Mouse (Mus musculus) central nervous system, embryonic 14 days (tissue): ENCODE data around the gene Cyp21a1. TPM values are rescaled to one million over a fixed set of nuclear protein-coding genes. Genes with fewer than 3 reads are reported as not detected.

ENCODE experiments used
- polyA plus RNA-seq: library from polyadenylated mRNA; depleted of rRNA; stranded (reverse); fragments of >200 nt; gene quantifications from 2 replicates; pipeline ENCODE4 v1.2.3, GENCODE M21; 2012; rRNA removed

Cyp21a1 gene
- polyA plus RNA-seq, result 0.04 TPM in 1 of 2 replicates, not detected in the other

GRCm38 (mm10) chr17:34804301-34804700 is at the start of gene Cyp21a1:
Gene Cyp21a1, minus strand, starts transcription at chr17:34804561.

GRCm38 (mm10) chr17:34849722-34850516 is 45.6 kb upstream of the Cyp21a1 start, which contains the start of the genes Skiv2l and Nelfe:
Gene Skiv2l, minus strand, starts transcription at chr17:34850210.
Gene Nelfe, plus strand, starts transcription at chr17:34850391.

GRCm38 (mm10) chr17:34836856-34837221 is 32.5 kb upstream of the Cyp21a1 start, which contains the start of the genes Stk19 and Dxo:
Gene Stk19, minus strand, starts transcription at chr17:34836945.
Gene Dxo, plus strand, starts transcription at chr17:34837019.

Other genes with a start within 250 kb of the Cyp21a1 start
- gene Notch4, start 240.3 kb downstream of the Cyp21a1 start, polyA plus RNA-seq, result 11.9 and 13.3 TPM in 2 replicates
- gene Gpsm3, start 214.8 kb downstream of the Cyp21a1 start, polyA plus RNA-seq, result 3.4 and 4.3 TPM in 2 replicates
- 104 and 106 TPM in 2 replicates for gene Pbx2, start 213.3 kb downstream of the Cyp21a1 start, polyA plus RNA-seq
- 8.7 and 9.9 TPM in 2 replicates for gene Ager, start 206.7 kb downstream of the Cyp21a1 start, polyA plus RNA-seq
- 226 and 258 TPM in 2 replicates for gene Rnf5, start 200.9 kb downstream of the Cyp21a1 start, polyA plus RNA-seq
- 172 and 183 TPM in 2 replicates for gene Agpat1, start 200.3 kb downstream of the Cyp21a1 start, polyA plus RNA-seq
- 9.5 and 13.6 TPM in 2 replicates for gene Egfl8, start 188.6 kb downstream of the Cyp21a1 start, polyA plus RNA-seq
- gene Ppt2, start 176.1 kb downstream of the Cyp21a1 start, polyA plus RNA-seq, result 25.5 and 27.9 TPM in 2 replicates
- 44.9 and 49.4 TPM in 2 replicates for gene Prrt1, start 175.0 kb downstream of the Cyp21a1 start, polyA plus RNA-seq
- gene Fkbpl, start 159.8 kb downstream of the Cyp21a1 start, polyA plus RNA-seq, result 5.3 and 5.5 TPM in 2 replicates
- gene Atf6b, start 157.4 kb downstream of the Cyp21a1 start, polyA plus RNA-seq, result 107 and 109 TPM in 2 replicates
- gene Tnxb, start 134.0 kb downstream of the Cyp21a1 start, polyA plus RNA-seq, result 0.34 and 0.75 TPM in 2 replicates
- 0.23 and 0.74 TPM in 2 replicates for gene C4b, start 60.7 kb downstream of the Cyp21a1 start, polyA plus RNA-seq
- 68.6 and 70.2 TPM in 2 replicates for gene Stk19, start 32.4 kb upstream of the Cyp21a1 start, polyA plus RNA-seq
- gene Dxo, start 32.5 kb upstream of the Cyp21a1 start, polyA plus RNA-seq, result 84.5 and 86.1 TPM in 2 replicates
- 102 and 104 TPM in 2 replicates for gene Skiv2l, start 45.6 kb upstream of the Cyp21a1 start, polyA plus RNA-seq
- gene Nelfe, start 45.8 kb upstream of the Cyp21a1 start, polyA plus RNA-seq, result 74.4 and 75.2 TPM in 2 replicates
- gene Cfb, start 58.0 kb upstream of the Cyp21a1 start, polyA plus RNA-seq, result 1.2 and 2.4 TPM in 2 replicates
- gene Zbtb12, start 74.9 kb upstream of the Cyp21a1 start, polyA plus RNA-seq, result 112 and 124 TPM in 2 replicates
- gene Gm20547, start 77.5 kb upstream of the Cyp21a1 start, polyA plus RNA-seq, result not detected in 2 replicates
- 2.2 and 3.4 TPM in 2 replicates for gene C2, start 93.7 kb upstream of the Cyp21a1 start, polyA plus RNA-seq
- gene Ehmt2, start 93.9 kb upstream of the Cyp21a1 start, polyA plus RNA-seq, result 310 and 337 TPM in 2 replicates
- gene Slc44a4, start 109.9 kb upstream of the Cyp21a1 start, polyA plus RNA-seq, result 0.02 and 0.08 TPM in 2 replicates
- gene Neu1, start 126.7 kb upstream of the Cyp21a1 start, polyA plus RNA-seq, result 24.0 and 24.4 TPM in 2 replicates
- gene Hspa1b, start 154.7 kb upstream of the Cyp21a1 start, polyA plus RNA-seq, result 4.4 and 6.7 TPM in 2 replicates
- not detected in 2 replicates for gene Gm20481, start 165.4 kb upstream of the Cyp21a1 start, polyA plus RNA-seq
- gene Hspa1a, start 167.6 kb upstream of the Cyp21a1 start, polyA plus RNA-seq, result 4.1 and 5.8 TPM in 2 replicates
- gene Hspa1l, start 168.1 kb upstream of the Cyp21a1 start, polyA plus RNA-seq, result 0.29 and 0.31 TPM in 2 replicates
- gene Lsm2, start 177.3 kb upstream of the Cyp21a1 start, polyA plus RNA-seq, result 113 and 117 TPM in 2 replicates
- gene Vars, start 196.4 kb upstream of the Cyp21a1 start, polyA plus RNA-seq, result 96.9 and 103 TPM in 2 replicates
- gene Vwa7, start 212.0 kb upstream of the Cyp21a1 start, polyA plus RNA-seq, result 0.54 and 0.55 TPM in 2 replicates
- gene Sapcd1, start 223.5 kb upstream of the Cyp21a1 start, polyA plus RNA-seq, result 6.1 TPM in 2 replicates
- 4.1 and 6.2 TPM in 2 replicates for gene Msh5, start 242.2 kb upstream of the Cyp21a1 start, polyA plus RNA-seq
- 89.1 and 106 TPM in 2 replicates for gene Clic1, start 245.4 kb upstream of the Cyp21a1 start, polyA plus RNA-seq